Mouse (Mus musculus) megakaryocyte, embryonic 14.5 days (primary cell): ENCODE results near the gene Ifna15.

Experiments used
- FLI1 ChIP-seq: IDR thresholded peaks from 2 replicates; pipeline ENCODE4 v1.6.1; 2012; ENCODE audit warnings: low read length, inconsistent platforms, mixed read lengths
- GATA1 ChIP-seq: IDR thresholded peaks from 3 replicates; pipeline ENCODE4 v1.6.1; 2012; ENCODE audit warnings: mixed read lengths, low read length, inconsistent platforms, borderline replicate concordance

DNA sequence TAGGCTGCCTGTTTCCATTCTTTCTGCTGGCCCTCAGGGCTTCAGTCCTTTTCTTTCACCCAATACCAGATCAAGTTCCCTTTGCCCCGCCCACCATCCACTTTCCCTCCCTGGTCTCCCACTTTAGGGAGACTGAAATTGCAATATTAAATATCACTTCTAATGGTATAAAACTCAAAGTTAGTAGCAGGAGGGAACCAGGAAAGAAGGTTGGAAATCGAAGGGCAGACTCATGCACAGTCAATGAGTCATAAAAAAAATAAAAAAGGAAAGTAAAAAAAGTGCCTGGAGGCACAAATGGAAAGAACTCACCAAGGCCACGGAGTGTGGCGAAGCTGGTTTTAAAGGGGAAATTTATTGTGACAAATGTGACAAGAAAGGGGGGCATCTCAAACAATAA lies 27.8 kb downstream of the Ifna15 start:
- TF ChIP-seq GATA1 (no peak), FLI1 (no peak)
